Mouse (Mus musculus) CD4-positive, CD25-positive, alpha-beta regulatory T cell, adult 2 months (primary cell): ENCODE measurements around the gene Nrgn.
A peak's percentile ranks its signal among the peaks of the same experiment; 100 is the strongest.

Experiments
- DNase-seq: peaks from one replicate; pipeline ENCODE4 v3.0.0-alpha.2; 2012; ENCODE audit warnings: low read depth, low spot score

Gene Nrgn

DNA sequence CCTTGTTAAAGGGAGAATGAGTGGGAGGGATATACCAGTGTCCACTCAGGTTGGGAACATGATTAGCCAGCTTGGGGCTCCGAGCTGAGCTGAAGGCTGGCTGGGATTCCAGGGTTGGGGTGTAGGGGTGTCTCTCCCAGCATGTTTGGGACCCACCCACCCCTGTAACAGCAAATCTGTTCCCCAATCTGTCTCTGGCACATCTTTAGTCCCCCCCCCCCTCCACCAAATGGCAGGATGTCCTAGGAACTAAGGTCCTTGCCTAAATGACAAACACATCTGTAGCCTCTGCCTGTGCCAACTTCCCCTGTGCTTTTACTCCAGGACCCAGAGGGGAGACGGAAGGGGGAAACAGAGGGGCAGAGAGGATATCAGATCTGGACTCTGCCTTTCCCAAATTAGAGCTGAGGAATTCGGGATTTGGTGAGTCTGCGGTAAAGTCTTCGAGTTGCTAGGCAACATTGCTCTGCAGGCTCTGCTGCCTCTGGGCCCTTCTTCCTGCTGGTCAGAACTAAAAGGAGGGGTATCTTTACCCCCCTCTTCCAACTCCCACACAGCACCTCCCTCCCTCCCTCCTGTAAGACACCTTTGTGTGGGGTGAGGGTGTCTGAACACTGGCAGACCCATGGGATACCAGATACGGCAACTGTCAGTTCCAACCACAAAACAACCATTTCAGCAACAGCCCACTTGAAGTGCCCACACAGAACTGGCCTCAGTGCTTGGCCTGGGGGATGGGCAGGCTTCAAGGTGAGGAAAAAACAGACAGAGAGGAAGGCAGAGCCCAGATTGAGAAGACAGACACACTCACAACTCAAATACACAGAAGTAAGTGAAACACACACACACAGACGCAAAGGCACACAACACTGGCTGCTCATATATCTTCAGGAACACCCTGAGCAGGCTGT is 2.4 kb upstream of the Nrgn start, which contains the start of gene Siae:
Gene Siae (plus strand): TSS at position 861 of the 911 bp plus-strand sequence.
- DNase-seq, result no peak

DNA sequence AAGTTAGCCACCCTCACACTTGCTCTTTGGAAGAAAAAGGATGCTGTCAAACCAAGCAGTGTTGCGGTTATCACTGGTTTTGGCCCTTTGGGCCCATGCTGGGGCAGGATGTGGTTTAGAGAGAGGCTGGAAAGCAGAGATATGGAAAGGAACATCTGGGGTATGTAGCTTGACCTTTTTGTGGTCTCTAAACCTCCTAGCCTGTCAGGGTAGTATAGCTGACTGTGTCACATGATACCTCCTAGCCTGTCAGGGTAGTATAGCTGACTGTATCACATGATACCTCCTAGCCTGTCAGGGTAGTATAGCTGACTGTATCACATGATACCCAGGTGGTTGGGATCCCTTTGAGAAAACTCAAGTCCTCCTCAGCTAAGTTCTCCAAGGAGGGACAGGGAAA is 1.6 kb upstream of the Nrgn start:
- peak; percentile 15 for DNase-seq

GRCm38 (mm10) chr9:37551751-37552531 is 763 bp downstream of the Nrgn start:
- no peak for DNase-seq

DNA sequence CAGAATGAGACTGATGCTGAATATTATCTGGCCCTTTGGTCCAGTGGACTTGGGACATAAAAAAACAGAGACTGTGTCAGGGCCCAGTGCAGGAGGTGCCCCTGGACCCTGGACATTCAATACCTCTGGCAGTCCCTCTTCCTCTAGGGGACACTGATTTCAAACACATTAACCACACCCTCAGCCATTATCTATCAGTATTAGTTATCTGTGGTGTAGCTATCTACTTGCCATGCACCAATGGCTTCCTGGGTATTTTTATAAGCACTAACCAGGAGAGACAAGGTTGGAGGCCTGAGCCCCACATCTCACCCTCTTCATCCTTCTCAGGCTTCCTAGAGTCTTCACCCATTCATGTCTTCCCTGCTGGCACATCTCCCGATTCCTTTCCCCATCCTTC is 2.3 kb downstream of the Nrgn start:
- DNase-seq, result no peak

DNA sequence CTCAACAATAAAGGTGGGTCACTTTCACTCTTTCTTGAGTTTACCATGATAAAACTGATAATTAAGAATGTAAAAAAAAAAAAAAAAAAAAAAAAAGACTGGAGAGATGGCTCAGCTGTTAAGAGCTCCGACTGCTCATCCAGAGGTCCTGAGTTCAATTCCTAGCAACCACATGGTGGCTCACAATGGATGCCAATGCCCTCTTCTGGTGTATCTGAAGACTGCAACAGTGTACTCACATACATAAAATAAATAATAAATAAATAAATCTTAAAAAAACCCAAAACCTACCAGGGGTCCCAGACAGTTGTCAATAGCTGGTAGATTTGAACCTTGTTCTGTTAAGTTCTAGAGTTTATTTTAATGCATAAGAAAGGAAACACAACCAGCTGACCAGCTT is 5.8 kb downstream of the Nrgn start:
- peak; percentile 20 for DNase-seq

GRCm38 (mm10) chr9:37545847-37546452 is 6.8 kb downstream of the Nrgn start:
- no peak for DNase-seq

GRCm38 (mm10) chr9:37545166-37545610 is 7.5 kb downstream of the Nrgn start:
- DNase-seq, result no peak

DNA sequence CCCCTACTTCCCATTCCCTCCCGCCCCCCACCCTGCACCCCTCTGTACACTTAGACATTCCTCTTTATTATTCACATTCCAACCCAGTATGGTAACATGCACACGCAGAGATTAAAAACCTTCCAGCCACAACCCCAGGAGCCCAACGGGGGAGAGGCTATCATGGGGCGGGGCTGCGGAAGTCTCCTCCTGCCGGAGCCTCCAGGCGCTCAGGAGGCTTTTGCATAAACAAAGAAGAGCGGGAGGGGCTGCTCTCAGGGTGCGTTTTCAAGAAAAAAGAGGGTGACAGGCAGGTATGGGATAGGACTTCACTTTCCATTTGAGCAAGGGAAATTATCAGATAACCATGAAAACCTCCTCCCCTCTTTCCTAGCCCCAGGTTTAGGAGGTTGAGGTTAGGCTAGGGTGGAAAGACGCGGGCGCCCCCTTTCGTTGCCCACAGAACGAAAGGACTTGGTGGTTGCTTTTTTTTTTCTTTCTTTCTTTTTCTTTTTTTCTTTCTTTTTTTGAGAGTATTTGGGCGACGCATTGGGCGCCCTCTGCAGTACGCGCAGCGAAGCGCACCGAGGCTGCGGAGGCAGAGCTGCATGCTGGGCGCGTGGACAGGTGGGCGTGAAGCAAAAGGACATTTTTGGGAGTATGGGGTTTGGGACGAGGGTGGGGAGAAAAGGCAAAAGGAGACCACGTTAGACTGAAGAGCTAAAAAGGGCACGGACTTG is 8.1 kb downstream of the Nrgn start:
- DNase-seq, result peak; percentile 74

DNA sequence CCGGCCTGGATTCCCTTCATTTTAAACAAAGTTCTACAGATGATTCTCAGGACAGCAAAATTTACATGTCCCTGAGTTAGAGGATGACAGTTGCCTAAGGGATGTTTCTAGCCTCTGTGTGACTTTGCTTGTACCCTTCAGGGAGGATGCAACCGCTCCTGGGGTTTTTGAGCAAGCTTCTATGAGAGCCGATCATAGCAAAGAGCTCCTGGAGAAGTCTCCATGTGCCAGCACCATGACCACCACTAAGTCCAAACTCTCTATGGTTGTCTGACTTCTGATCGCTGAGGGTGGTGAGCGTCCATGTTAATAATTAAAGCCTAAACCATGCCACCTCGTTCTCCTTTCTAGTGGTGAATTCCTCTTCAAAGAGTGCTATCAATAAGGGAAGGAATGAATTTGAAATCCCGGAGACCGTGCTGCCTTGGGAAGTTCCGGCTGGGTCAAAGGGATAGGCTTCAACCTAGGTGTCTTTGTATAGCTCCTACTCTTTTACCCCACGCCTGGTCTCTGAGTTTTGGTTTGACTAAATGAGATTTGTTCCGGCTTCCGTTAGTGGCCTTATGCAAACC is 8.7 kb downstream of the Nrgn start:
- DNase-seq, result no peak

DNA sequence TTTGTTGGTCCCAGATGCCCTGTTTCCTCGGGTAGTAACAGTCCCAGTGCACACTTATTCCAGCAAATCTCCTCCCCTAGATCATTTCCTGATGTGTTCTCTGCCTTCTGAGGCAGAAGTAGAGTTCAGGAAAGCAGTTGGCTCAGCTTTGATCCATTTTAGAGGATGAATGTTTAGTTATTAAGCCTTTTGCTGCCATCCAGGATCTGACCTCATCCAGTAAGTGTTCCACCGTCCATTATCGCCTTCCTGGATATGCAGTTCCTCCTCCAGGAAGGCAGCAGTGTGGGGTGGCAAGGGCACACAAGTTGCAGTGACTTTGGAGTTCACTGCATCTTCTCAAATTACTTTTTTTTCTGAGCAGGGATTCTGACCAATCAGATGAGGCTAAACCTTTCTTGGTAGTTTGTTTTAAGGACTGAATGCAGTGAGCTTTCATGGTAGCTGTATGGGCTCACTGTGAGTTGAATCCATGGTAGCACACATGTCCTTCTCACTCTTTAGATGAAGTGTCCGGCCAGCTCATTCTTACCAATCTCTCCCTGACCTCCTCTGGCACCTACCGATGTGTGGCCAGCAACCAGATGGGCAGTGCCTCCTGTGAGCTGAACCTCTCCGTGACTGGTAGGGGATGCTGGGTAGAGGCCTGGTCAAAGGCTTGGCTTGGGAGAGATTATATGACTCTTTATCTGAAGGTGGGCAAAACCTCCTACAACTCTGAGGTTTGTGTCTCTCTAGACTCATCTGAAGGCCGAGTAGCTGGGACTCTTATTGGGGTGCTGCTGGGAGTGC is 10.7 kb downstream of the Nrgn start:
- DNase-seq, result no peak

GRCm38 (mm10) chr9:37540701-37541575 is 11.8 kb downstream of the Nrgn start:
- no peak for DNase-seq

GRCm38 (mm10) chr9:37540226-37540625 is 12.5 kb downstream of the Nrgn start:
- DNase-seq, result no peak

DNA sequence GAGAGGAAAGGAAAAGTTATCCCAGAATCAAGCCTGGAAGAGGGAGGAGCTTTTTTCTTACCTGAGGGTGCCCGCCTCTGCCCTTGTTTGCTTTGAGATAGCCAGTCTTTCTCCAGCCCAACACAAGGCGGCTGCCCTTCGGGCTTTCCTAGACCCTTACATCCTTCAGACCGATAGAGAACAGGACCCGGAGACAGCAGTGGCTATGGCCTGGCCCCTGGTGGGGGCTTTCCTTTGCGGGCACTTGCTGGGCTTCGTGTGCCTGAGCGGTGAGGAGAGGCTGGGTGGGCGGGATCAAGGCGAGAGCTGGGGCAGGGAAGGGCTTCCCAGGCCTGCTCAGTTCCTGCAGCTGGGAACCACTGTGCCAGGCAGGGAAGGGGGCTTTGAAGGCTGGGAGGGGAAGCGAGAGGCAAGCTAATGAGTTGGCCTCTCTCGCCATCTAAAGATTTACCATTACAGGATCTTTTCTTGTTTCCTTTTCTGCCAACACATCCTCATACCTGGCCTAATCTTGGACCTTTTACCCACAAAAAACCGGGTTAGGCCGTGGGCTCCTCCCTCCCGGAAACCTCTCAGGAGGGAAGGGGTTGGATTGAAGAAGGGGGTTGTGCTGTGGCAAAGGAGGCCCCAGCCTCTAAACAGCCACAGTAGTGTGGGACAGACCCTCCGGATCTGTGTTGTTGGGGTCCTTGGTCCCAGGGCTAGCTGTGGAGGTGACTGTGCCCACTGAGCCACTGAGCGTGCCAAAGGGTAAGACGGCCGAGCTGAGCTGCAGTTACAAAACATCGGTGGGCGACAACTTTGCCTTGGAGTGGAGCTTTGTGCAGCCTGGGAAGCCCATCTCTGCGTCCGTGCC is 13.3 kb downstream of the Nrgn start, which contains the start of gene Vsig2:
Gene Vsig2 (plus strand): TSS at position 86 of the 856 bp plus-strand sequence.
- no peak for DNase-seq

DNA sequence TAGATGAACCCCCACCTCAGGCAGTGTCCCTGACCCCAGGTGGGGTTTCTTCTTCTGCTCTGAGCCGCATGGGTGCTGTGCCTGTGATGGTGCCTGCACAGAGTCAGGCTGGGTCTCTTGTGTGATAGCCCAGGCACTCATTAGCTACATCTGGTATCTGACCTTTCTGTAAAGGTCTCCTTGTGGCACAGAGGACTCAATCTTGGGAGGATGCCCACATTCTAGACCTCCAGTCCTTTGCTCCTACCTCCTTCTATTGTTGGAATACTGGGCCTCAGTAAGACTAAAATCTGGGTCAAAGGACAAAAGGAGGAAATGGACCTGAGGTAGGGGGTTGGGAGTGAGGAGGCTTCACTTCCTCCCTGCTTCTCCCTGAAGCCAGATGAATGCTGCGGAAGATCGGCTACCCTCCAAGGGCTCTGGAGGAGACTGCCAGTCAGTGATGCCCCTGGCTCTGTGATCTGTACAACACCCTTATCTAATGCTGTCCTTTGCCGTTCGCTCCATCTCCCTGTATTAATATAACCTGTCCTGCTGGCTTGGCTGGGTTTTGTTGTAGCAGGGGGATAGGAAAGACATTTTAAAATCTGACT is 14.9 kb downstream of the Nrgn start:
- no peak for DNase-seq

GRCm38 (mm10) chr9:37536851-37537250 is 15.9 kb downstream of the Nrgn start:
- DNase-seq, result no peak

GRCm38 (mm10) chr9:37530888-37531705 is 21.6 kb downstream of the Nrgn start:
- DNase-seq, result no peak
